In genomic region chr3:88630018-88630417, GRCm38 (mm10) we compare ENCODE assay signal across 12 mouse cellular contexts. TPM values are rescaled to one million over a fixed set of nuclear protein-coding genes. Genes with fewer than 3 reads are reported as not detected.
DNase-seq lines count a peak whose midpoint lies in the region; ATAC-seq lines count a peak whose summit lies in the region.
"Had no signal": no experiment of that assay in that cellular context is flagged by ENCODE, and none has a peak within 500 bp of the region (broad histone marks: within the 10 kb centered on the region; RNA-seq: fewer than 3 reads in every experiment).

No protein-coding gene starts in this region.

- H3K9me3 ChIP-seq in hindbrain, embryonic 13.5 days, result no peaks in the 10 kb centered on the region
- no peaks in the 10 kb centered on the region for H3K9me3 ChIP-seq in hindbrain, embryonic 11.5 days (ENCODE audit: control insufficient read depth, low read length)
- no peaks in the 10 kb centered on the region for H3K9me3 ChIP-seq in lung, embryonic 15.5 days
- no peaks in the 10 kb centered on the region for H3K9me3 ChIP-seq in embryonic facial prominence, embryonic 15.5 days (replicated peaks)
- H3K9me3 ChIP-seq: forebrain, embryonic 12.5 days had no signal

- no peak for DNase-seq in hindbrain, embryonic 11.5 days (ENCODE audit: low spot score)
- no peak for DNase-seq in lung, postnatal 10 days
- DNase-seq in lung, postnatal 36 days, result peak; percentile 61
- DNase-seq in ovary, postnatal 10 days (ENCODE audit: low spot score), result no peak
- DNase-seq: kidney, adult 9 months; left cerebral cortex, postnatal 4 days had no signal

- H3K27me3 ChIP-seq in hindbrain, embryonic 13.5 days, result no peaks in the 10 kb centered on the region
- no peaks in the 10 kb centered on the region for H3K27me3 ChIP-seq in hindbrain, embryonic 11.5 days (ENCODE audit: control insufficient read depth, insufficient read depth, low read length)
- no peaks in the 10 kb centered on the region for H3K27me3 ChIP-seq in lung, embryonic 15.5 days
- no peaks in the 10 kb centered on the region for H3K27me3 ChIP-seq in embryonic facial prominence, embryonic 15.5 days
- H3K27me3 ChIP-seq: forebrain, embryonic 12.5 days had no signal

- peaks cover 73% of the 10 kb centered on the region for H3K36me3 ChIP-seq in hindbrain, embryonic 13.5 days
- H3K36me3 ChIP-seq in hindbrain, embryonic 11.5 days (ENCODE audit: control insufficient read depth, insufficient read depth, low read length), result peaks cover 21% of the 10 kb centered on the region
- H3K36me3 ChIP-seq in lung, embryonic 15.5 days, result peaks cover 61% of the 10 kb centered on the region
- peaks cover 59% of the 10 kb centered on the region for H3K36me3 ChIP-seq in embryonic facial prominence, embryonic 15.5 days

- H3K9ac ChIP-seq in hindbrain, embryonic 13.5 days, result 0 out of 2 replicates have a peak overlapping the region, but pooled peaks have one; percentile 5
- no peak overlapping the region for H3K9ac ChIP-seq in hindbrain, embryonic 11.5 days (ENCODE audit: low read depth, low read length)
- no peak overlapping the region for H3K9ac ChIP-seq in lung, embryonic 15.5 days
- no peak overlapping the region for H3K9ac ChIP-seq in embryonic facial prominence, embryonic 15.5 days
- H3K9ac ChIP-seq: forebrain, embryonic 12.5 days had no signal

- ATAC-seq in hindbrain, embryonic 13.5 days (ENCODE audit: low FRiP score), result no peak
- no peak for ATAC-seq in hindbrain, embryonic 11.5 days (ENCODE audit: low FRiP score)
- no peak for ATAC-seq in lung, embryonic 15.5 days (ENCODE audit: borderline replicate concordance, extremely low read depth, low FRiP score, low TSS enrichment)
- peak; percentile 47 for ATAC-seq in embryonic facial prominence, embryonic 15.5 days (ENCODE audit: insufficient number of reproducible peaks, low FRiP score, low TSS enrichment, low read depth)
- ATAC-seq: activated CD4-positive, CD25-positive, alpha-beta regulatory T cell, adult 4 months had no signal

- WGBS in hindbrain, embryonic 13.5 days, result 74% methylated on average over 9 of the region's 9 CpGs
- WGBS in hindbrain, embryonic 11.5 days, result 78% methylated on average over 9 of the region's 9 CpGs
- 57% methylated on average over 9 of the region's 9 CpGs for WGBS in lung, embryonic 15.5 days
- WGBS in embryonic facial prominence, embryonic 15.5 days, result 69% methylated on average over 9 of the region's 9 CpGs

- H3K27ac ChIP-seq in hindbrain, embryonic 13.5 days, result no peak overlapping the region
- no peak overlapping the region for H3K27ac ChIP-seq in hindbrain, embryonic 11.5 days (ENCODE audit: low read depth, low read length)
- H3K27ac ChIP-seq in lung, embryonic 15.5 days, result peak overlapping the region; percentile 22
- 0 out of 2 replicates have a peak overlapping the region, but pooled peaks have one; percentile 40 for H3K27ac ChIP-seq in embryonic facial prominence, embryonic 15.5 days (replicated peaks)

- H3K4me2 ChIP-seq in hindbrain, embryonic 13.5 days, result no peak overlapping the region
- no peak overlapping the region for H3K4me2 ChIP-seq in hindbrain, embryonic 11.5 days (replicated peaks; ENCODE audit: low read depth, low read length)
- H3K4me2 ChIP-seq in lung, embryonic 15.5 days, result no peak overlapping the region
- no peak overlapping the region for H3K4me2 ChIP-seq in embryonic facial prominence, embryonic 15.5 days (replicated peaks)
- H3K4me2 ChIP-seq: forebrain, embryonic 12.5 days had no signal

- H3K4me3 ChIP-seq in hindbrain, embryonic 13.5 days, result no peak overlapping the region
- no peak overlapping the region for H3K4me3 ChIP-seq in hindbrain, embryonic 11.5 days (ENCODE audit: low read depth, low read length)
- H3K4me3 ChIP-seq in lung, embryonic 15.5 days, result no peak overlapping the region
- no peak overlapping the region for H3K4me3 ChIP-seq in embryonic facial prominence, embryonic 15.5 days (replicated peaks)
- H3K4me3 ChIP-seq: forebrain, embryonic 12.5 days had no signal

- peaks cover 60% of the 10 kb centered on the region for H3K4me1 ChIP-seq in hindbrain, embryonic 13.5 days (replicated peaks)
- H3K4me1 ChIP-seq in hindbrain, embryonic 11.5 days (replicated peaks; ENCODE audit: control insufficient read depth, insufficient read depth, low read length), result peaks cover 10% of the 10 kb centered on the region
- H3K4me1 ChIP-seq in lung, embryonic 15.5 days, result peaks cover 61% of the 10 kb centered on the region
- H3K4me1 ChIP-seq in embryonic facial prominence, embryonic 15.5 days, result peaks cover 37% of the 10 kb centered on the region

RNA-seq across cellular contexts. Expression of gene Rxfp4, which starts 22.9 kb away (rescaled TPM):
- not detected in 2 replicates for polyA plus RNA-seq in hindbrain, embryonic 13.5 days (2015; fragmentation: Nextera tagmentation; extraction: Ambion mirVana)
- polyA plus RNA-seq in hindbrain, embryonic 11.5 days (2014; fragmentation: Nextera tagmentation; extraction: Ambion mirVana), result not detected in 2 replicates
- polyA plus RNA-seq in lung, embryonic 15.5 days (2015; fragmentation: Nextera tagmentation; extraction: Ambion mirVana), result not detected in 2 replicates
- polyA plus RNA-seq in embryonic facial prominence, embryonic 15.5 days (2015; fragmentation: Nextera tagmentation; extraction: Ambion mirVana), result not detected in 2 replicates
- polyA plus RNA-seq: activated CD4-positive, CD25-positive, alpha-beta regulatory T cell, adult 4 months; forebrain, embryonic 12.5 days; midbrain, postnatal 0 days had no signal

RNA-seq across cellular contexts. Expression of gene Arhgef2, which starts 24.3 kb away (rescaled TPM):
- 160 and 165 TPM in 2 replicates for polyA plus RNA-seq in hindbrain, embryonic 13.5 days (2015; fragmentation: Nextera tagmentation; extraction: Ambion mirVana)
- 149 and 181 TPM in 2 replicates for polyA plus RNA-seq in hindbrain, embryonic 11.5 days (2014; fragmentation: Nextera tagmentation; extraction: Ambion mirVana)
- 105 and 116 TPM in 2 replicates for polyA plus RNA-seq in lung, embryonic 15.5 days (2015; fragmentation: Nextera tagmentation; extraction: Ambion mirVana)
- polyA plus RNA-seq in embryonic facial prominence, embryonic 15.5 days (2015; fragmentation: Nextera tagmentation; extraction: Ambion mirVana), result 96.6 and 97.9 TPM in 2 replicates

RNA-seq across cellular contexts. Expression of gene Ssr2, which starts 54.3 kb away (rescaled TPM):
- polyA plus RNA-seq in hindbrain, embryonic 13.5 days (2015; fragmentation: Nextera tagmentation; extraction: Ambion mirVana), result 154 and 163 TPM in 2 replicates
- 152 and 169 TPM in 2 replicates for polyA plus RNA-seq in hindbrain, embryonic 11.5 days (2014; fragmentation: Nextera tagmentation; extraction: Ambion mirVana)
- 290 and 301 TPM in 2 replicates for polyA plus RNA-seq in lung, embryonic 15.5 days (2015; fragmentation: Nextera tagmentation; extraction: Ambion mirVana)
- 339 and 341 TPM in 2 replicates for polyA plus RNA-seq in embryonic facial prominence, embryonic 15.5 days (2015; fragmentation: Nextera tagmentation; extraction: Ambion mirVana)

RNA-seq across cellular contexts. Expression of gene Khdc4, which starts 55.6 kb away (rescaled TPM):
- 97.7 and 99.4 TPM in 2 replicates for polyA plus RNA-seq in hindbrain, embryonic 13.5 days (2015; fragmentation: Nextera tagmentation; extraction: Ambion mirVana)
- 103 and 105 TPM in 2 replicates for polyA plus RNA-seq in hindbrain, embryonic 11.5 days (2014; fragmentation: Nextera tagmentation; extraction: Ambion mirVana)
- 90.7 and 93.1 TPM in 2 replicates for polyA plus RNA-seq in lung, embryonic 15.5 days (2015; fragmentation: Nextera tagmentation; extraction: Ambion mirVana)
- polyA plus RNA-seq in embryonic facial prominence, embryonic 15.5 days (2015; fragmentation: Nextera tagmentation; extraction: Ambion mirVana), result 78.6 and 91.4 TPM in 2 replicates

Comparison
In these comparisons a context has a peak if more than half of its experiments do, and no peak if none do; other contexts are left out.
1. H3K27ac ChIP-seq: peak in lung, embryonic 15.5 days (single experiment) and embryonic facial prominence, embryonic 15.5 days (single experiment); none in hindbrain, embryonic 13.5 days (single experiment) and hindbrain, embryonic 11.5 days (single experiment).